Mouse (Mus musculus): ENCODE data around the gene Gng4. TPM values are rescaled to one million over a fixed set of nuclear protein-coding genes. Genes with fewer than 3 reads are reported as not detected.
A peak's percentile ranks its signal among the peaks of the same experiment; 100 is the strongest.

Gng4 gene
- polyA plus RNA-seq, 1 experiment from 2014 or later, result 2.7 TPM

GRCm38 (mm10) chr13:13835180-13835579 is 51.3 kb downstream of the Gng4 start:
- Histone ChIP-seq H3K4me3 (replicated peaks; ENCODE audit: low read length) (no peak overlapping the region), H3K9ac (ENCODE audit: low read length) (no peak overlapping the region), H3K9me3 (replicated peaks; ENCODE audit: control insufficient read depth, low read length) (peaks cover 7% of the 10 kb centered on the region), H3K4me1 (ENCODE audit: control insufficient read depth, insufficient read depth, low read length) (no peaks in the 10 kb centered on the region), H3K27ac (ENCODE audit: low read length) (no peak overlapping the region), H3K4me2 (ENCODE audit: low read depth, low read length) (no peak overlapping the region), H3K27me3 (ENCODE audit: control insufficient read depth, insufficient read depth, low read length) (no peaks in the 10 kb centered on the region), H3K36me3 (ENCODE audit: control insufficient read depth, insufficient read depth, low read length) (no peaks in the 10 kb centered on the region)
- ATAC-seq (ENCODE audit: insufficient read depth, low FRiP score), result no peak
- 60% methylated on average over 2 of the region's 2 CpGs for WGBS

DNA sequence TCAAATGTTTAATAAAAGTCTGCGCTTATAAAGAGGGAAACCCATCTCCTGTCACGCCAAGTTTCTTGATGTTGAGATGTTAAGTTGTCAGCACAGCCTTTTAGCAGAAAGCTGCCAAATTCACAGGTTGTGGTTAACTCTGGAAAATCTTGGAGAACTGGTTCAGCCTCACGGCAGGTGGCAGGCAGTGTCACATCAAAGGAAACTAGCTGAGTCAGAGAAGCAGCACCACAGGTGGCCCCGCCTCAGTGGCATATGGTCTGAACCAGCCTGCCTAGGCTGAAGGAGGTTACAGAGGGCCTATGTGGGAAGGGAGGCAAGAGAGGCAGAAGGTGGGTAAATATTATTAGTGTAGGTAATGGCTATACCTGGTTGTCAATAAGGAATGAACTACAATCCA is 61.2 kb downstream of the Gng4 start:
- Histone ChIP-seq H3K27me3 (ENCODE audit: control insufficient read depth, insufficient read depth, low read length) (no peaks in the 10 kb centered on the region), H3K4me2 (ENCODE audit: low read depth, low read length) (no peak overlapping the region), H3K4me3 (replicated peaks; ENCODE audit: low read length) (no peak overlapping the region), H3K9me3 (replicated peaks; ENCODE audit: control insufficient read depth, low read length) (no peaks in the 10 kb centered on the region), H3K4me1 (ENCODE audit: control insufficient read depth, insufficient read depth, low read length) (no peaks in the 10 kb centered on the region), H3K27ac (ENCODE audit: low read length) (no peak overlapping the region), H3K9ac (ENCODE audit: low read length) (no peak overlapping the region), H3K36me3 (ENCODE audit: control insufficient read depth, insufficient read depth, low read length) (no peaks in the 10 kb centered on the region)
- ATAC-seq (ENCODE audit: insufficient read depth, low FRiP score), result no peak
- WGBS, result 38% methylated on average over 4 of the region's 4 CpGs

DNA sequence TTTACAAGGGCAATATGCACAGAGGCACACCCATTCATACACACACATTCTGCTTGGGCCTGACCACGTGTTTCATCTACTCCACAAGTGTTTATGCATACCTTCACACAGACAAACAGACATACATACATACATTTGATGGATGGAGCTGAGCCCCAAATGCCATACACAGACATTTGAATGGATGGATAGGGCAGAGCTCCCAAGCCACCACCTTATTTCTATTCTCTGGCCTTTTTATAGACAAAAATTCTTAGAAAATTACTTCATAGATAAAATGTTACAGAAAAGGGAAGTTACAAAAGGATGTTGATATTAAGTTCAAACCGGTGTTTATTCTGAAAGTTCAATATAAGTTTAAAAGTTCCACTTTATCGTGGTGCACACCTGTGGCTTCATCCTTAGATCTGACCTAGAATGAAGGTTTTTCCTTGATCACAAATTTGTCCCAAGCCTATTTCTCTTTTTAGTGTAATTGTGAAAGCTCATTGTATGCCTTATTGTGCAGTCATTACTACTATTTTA is 63.3 kb downstream of the Gng4 start:
- Histone ChIP-seq H3K9me3 (replicated peaks; ENCODE audit: control insufficient read depth, low read length) (no peaks in the 10 kb centered on the region), H3K4me2 (ENCODE audit: low read depth, low read length) (no peak overlapping the region), H3K4me1 (ENCODE audit: control insufficient read depth, insufficient read depth, low read length) (no peaks in the 10 kb centered on the region), H3K27ac (ENCODE audit: low read length) (no peak overlapping the region), H3K27me3 (ENCODE audit: control insufficient read depth, insufficient read depth, low read length) (no peaks in the 10 kb centered on the region), H3K36me3 (ENCODE audit: control insufficient read depth, insufficient read depth, low read length) (no peaks in the 10 kb centered on the region), H3K9ac (ENCODE audit: low read length) (no peak overlapping the region), H3K4me3 (replicated peaks; ENCODE audit: low read length) (no peak overlapping the region)
- 41% methylated on average over 3 of the region's 3 CpGs for WGBS
- no peak for ATAC-seq (ENCODE audit: insufficient read depth, low FRiP score)

GRCm38 (mm10) chr13:13857190-13857589 is 73.3 kb downstream of the Gng4 start:
- Histone ChIP-seq H3K4me3 (replicated peaks; ENCODE audit: low read length) (no peak overlapping the region), H3K27me3 (ENCODE audit: control insufficient read depth, insufficient read depth, low read length) (no peaks in the 10 kb centered on the region), H3K36me3 (ENCODE audit: control insufficient read depth, insufficient read depth, low read length) (no peaks in the 10 kb centered on the region), H3K9me3 (replicated peaks; ENCODE audit: control insufficient read depth, low read length) (no peaks in the 10 kb centered on the region), H3K4me1 (ENCODE audit: control insufficient read depth, insufficient read depth, low read length) (no peaks in the 10 kb centered on the region), H3K4me2 (ENCODE audit: low read depth, low read length) (no peak overlapping the region), H3K9ac (ENCODE audit: low read length) (no peak overlapping the region), H3K27ac (ENCODE audit: low read length) (no peak overlapping the region)
- no peak for ATAC-seq (ENCODE audit: insufficient read depth, low FRiP score)
- 31% methylated on average over 4 of the region's 4 CpGs for WGBS

DNA sequence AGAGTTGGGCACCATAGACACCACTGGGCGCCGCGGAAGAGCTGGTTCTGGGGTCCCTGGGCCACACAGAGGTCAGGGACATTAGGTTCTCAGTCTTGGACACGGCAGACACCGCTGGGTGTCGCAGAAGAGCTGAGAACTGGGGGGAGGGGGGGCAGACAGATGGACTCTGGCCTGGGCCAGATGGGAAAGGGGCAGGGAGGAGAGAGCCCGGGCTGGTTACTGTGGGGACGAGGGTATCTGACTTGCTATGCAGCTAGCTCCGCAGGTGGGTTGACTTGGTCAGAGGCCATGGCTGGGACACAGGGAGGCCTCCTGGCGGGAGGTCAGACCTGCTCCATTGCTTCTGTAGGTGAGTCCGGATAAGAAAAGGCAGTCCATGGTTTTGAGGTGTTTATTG is 78.5 kb downstream of the Gng4 start:
- H3K27ac ChIP-seq (ENCODE audit: low read length), result no peak overlapping the region
- no peak overlapping the region for H3K4me3 ChIP-seq (replicated peaks; ENCODE audit: low read length)
- H3K36me3 ChIP-seq (ENCODE audit: control insufficient read depth, insufficient read depth, low read length), result no peaks in the 10 kb centered on the region
- H3K27me3 ChIP-seq (ENCODE audit: control insufficient read depth, insufficient read depth, low read length), result no peaks in the 10 kb centered on the region
- H3K9me3 ChIP-seq (replicated peaks; ENCODE audit: control insufficient read depth, low read length), result no peaks in the 10 kb centered on the region
- 59% methylated on average over 11 of the region's 11 CpGs for WGBS
- no peak overlapping the region for H3K4me2 ChIP-seq (ENCODE audit: low read depth, low read length)
- H3K4me1 ChIP-seq (ENCODE audit: control insufficient read depth, insufficient read depth, low read length), result no peaks in the 10 kb centered on the region
- peak; percentile 53; the same call in 1 of the 2 replicates for ATAC-seq (ENCODE audit: insufficient read depth, low FRiP score)
- no peak overlapping the region for H3K9ac ChIP-seq (ENCODE audit: low read length)

DNA sequence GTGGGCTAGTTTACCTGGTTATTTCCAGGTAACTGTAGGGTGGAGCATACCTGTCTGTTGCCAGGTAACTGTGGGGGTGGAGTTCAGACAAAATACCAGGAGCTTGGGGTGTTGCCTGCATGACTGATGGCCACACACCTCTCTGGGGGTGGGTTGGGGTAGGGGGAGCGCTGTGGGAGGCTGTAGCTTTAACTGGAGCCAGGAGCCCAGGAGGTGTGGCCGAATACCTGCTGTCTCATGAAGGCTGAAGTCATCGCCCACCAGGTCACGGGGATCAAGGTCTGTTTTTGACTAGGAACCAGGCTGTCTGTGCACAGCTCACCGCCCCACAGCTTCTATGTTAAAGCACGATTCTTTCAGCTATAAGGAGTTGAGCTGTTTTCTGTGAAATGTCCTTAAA is 79.1 kb downstream of the Gng4 start:
- Histone ChIP-seq H3K27ac (ENCODE audit: low read length) (no peak overlapping the region), H3K4me2 (ENCODE audit: low read depth, low read length) (no peak overlapping the region), H3K4me3 (replicated peaks; ENCODE audit: low read length) (no peak overlapping the region), H3K4me1 (ENCODE audit: control insufficient read depth, insufficient read depth, low read length) (no peaks in the 10 kb centered on the region), H3K9ac (ENCODE audit: low read length) (no peak overlapping the region), H3K27me3 (ENCODE audit: control insufficient read depth, insufficient read depth, low read length) (no peaks in the 10 kb centered on the region), H3K36me3 (ENCODE audit: control insufficient read depth, insufficient read depth, low read length) (no peaks in the 10 kb centered on the region), H3K9me3 (replicated peaks; ENCODE audit: control insufficient read depth, low read length) (no peaks in the 10 kb centered on the region)
- 42% methylated on average over 6 of the region's 6 CpGs for WGBS
- peak; percentile 64; the same call in 1 of the 2 replicates for ATAC-seq (ENCODE audit: insufficient read depth, low FRiP score)

DNA sequence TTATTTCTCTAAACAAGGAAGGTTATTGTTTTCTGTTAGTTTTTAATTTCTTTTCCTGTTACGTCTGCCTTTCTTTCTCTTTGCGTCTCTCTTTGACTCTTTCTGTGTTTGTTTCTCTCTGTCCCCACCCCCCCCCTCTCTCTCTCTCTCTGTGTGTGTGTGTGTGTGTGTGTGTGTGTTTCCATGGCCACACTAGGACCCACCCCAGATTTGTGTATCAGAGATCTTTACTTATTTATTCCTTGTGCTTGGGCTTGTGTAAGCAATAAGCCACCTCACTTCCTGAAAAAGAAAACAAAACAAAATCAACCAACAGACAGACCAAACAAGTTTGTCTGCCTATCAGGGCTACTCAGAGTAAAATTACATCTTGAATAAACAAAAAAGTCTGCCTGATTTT is 82.5 kb downstream of the Gng4 start:
- no peak for ATAC-seq (ENCODE audit: insufficient read depth, low FRiP score)
- H3K9me3 ChIP-seq (replicated peaks; ENCODE audit: control insufficient read depth, low read length), result no peaks in the 10 kb centered on the region
- H3K4me3 ChIP-seq (replicated peaks; ENCODE audit: low read length), result no peak overlapping the region
- no peak overlapping the region for H3K9ac ChIP-seq (ENCODE audit: low read length)
- WGBS, result 40% methylated on average over 2 of the region's 2 CpGs
- no peak overlapping the region for H3K4me2 ChIP-seq (ENCODE audit: low read depth, low read length)
- H3K27ac ChIP-seq (ENCODE audit: low read length), result no peak overlapping the region
- no peaks in the 10 kb centered on the region for H3K36me3 ChIP-seq (ENCODE audit: control insufficient read depth, insufficient read depth, low read length)
- no peaks in the 10 kb centered on the region for H3K27me3 ChIP-seq (ENCODE audit: control insufficient read depth, insufficient read depth, low read length)
- H3K4me1 ChIP-seq (ENCODE audit: control insufficient read depth, insufficient read depth, low read length), result no peaks in the 10 kb centered on the region

- WGBS, result 74% methylated on average over 2 of the region's 2 CpGs
- H3K4me2 ChIP-seq (ENCODE audit: low read depth, low read length), result no peak overlapping the region
- no peaks in the 10 kb centered on the region for H3K9me3 ChIP-seq (replicated peaks; ENCODE audit: control insufficient read depth, low read length)
- no peaks in the 10 kb centered on the region for H3K4me1 ChIP-seq (ENCODE audit: control insufficient read depth, insufficient read depth, low read length)
- no peak overlapping the region for H3K27ac ChIP-seq (ENCODE audit: low read length)
- H3K9ac ChIP-seq (ENCODE audit: low read length), result no peak overlapping the region
- H3K4me3 ChIP-seq (replicated peaks; ENCODE audit: low read length), result no peak overlapping the region
- no peaks in the 10 kb centered on the region for H3K36me3 ChIP-seq (ENCODE audit: control insufficient read depth, insufficient read depth, low read length)
- H3K27me3 ChIP-seq (ENCODE audit: control insufficient read depth, insufficient read depth, low read length), result no peaks in the 10 kb centered on the region
- ATAC-seq (ENCODE audit: insufficient read depth, low FRiP score), result no peak
Observed at GRCm38 (mm10) chr13:13867078-13867759, 83.4 kb downstream of the Gng4 start.

DNA sequence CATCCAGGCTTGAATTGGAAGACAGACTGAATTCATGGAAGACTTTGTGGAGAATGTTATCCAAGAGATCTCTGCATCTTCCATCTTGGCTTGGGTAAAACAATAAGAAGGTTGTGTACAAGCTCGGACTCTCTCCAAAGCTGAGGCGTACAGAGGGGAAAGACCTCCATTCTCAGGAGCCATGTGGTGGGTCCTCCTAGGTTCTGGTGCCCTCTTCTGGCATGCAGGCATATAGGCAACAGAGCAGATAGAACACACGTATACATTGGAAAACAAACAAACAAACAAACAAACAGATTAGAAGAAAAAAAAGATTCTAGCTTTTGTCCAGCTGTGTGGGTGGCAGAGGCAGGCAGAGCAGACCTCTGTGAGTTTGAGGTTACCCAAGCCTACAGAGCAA is 84.1 kb downstream of the Gng4 start:
- no peak for ATAC-seq (ENCODE audit: insufficient read depth, low FRiP score)
- 21% methylated on average over 3 of the region's 3 CpGs for WGBS
- no peaks in the 10 kb centered on the region for H3K36me3 ChIP-seq (ENCODE audit: control insufficient read depth, insufficient read depth, low read length)
- no peak overlapping the region for H3K4me3 ChIP-seq (replicated peaks; ENCODE audit: low read length)
- H3K27me3 ChIP-seq (ENCODE audit: control insufficient read depth, insufficient read depth, low read length), result no peaks in the 10 kb centered on the region
- no peak overlapping the region for H3K4me2 ChIP-seq (ENCODE audit: low read depth, low read length)
- H3K27ac ChIP-seq (ENCODE audit: low read length), result no peak overlapping the region
- H3K9ac ChIP-seq (ENCODE audit: low read length), result no peak overlapping the region
- no peaks in the 10 kb centered on the region for H3K9me3 ChIP-seq (replicated peaks; ENCODE audit: control insufficient read depth, low read length)
- H3K4me1 ChIP-seq (ENCODE audit: control insufficient read depth, insufficient read depth, low read length), result no peaks in the 10 kb centered on the region
